35 mouse cellular contexts compared by ENCODE assay signal in genomic region chr7:96130763-96131162, GRCm38 (mm10). TPM values are rescaled to one million over a fixed set of nuclear protein-coding genes. Genes with fewer than 3 reads are reported as not detected.
"Had no signal": no experiment of that assay in that cellular context is flagged by ENCODE, and none has a peak within 500 bp of the region (broad histone marks: within the 10 kb centered on the region; RNA-seq: fewer than 3 reads in every experiment).

No protein-coding gene starts in this region.

- ATAC-seq: hindbrain, embryonic 16.5 days; hindbrain, postnatal 0 days; inflammation-experienced regulatory T-cells, adult 6 months; intestine, embryonic 15.5 days; intestine, embryonic 16.5 days; intestine, postnatal 0 days had no signal

- H3K27ac ChIP-seq: heart, embryonic 10.5 days; heart, embryonic 13.5 days; heart, embryonic 15.5 days; hindbrain, embryonic 10.5 days; hindbrain, embryonic 12.5 days; hindbrain, embryonic 13.5 days; hindbrain, embryonic 14.5 days; hindbrain, embryonic 15.5 days; hindbrain, postnatal 0 days; intestine, embryonic 15.5 days; kidney, embryonic 15.5 days; kidney, postnatal 0 days; layer of hippocampus, adult 2 months had no signal

- H3K27me3 ChIP-seq: heart, embryonic 12.5 days; heart, embryonic 13.5 days; heart, embryonic 15.5 days; hindbrain, embryonic 12.5 days; hindbrain, embryonic 13.5 days; hindbrain, embryonic 15.5 days; intestine, embryonic 15.5 days; kidney, embryonic 15.5 days had no signal

- H3K9ac ChIP-seq: heart, embryonic 12.5 days; heart, embryonic 13.5 days; heart, embryonic 15.5 days; hindbrain, embryonic 12.5 days; hindbrain, embryonic 13.5 days; hindbrain, embryonic 14.5 days; hindbrain, embryonic 15.5 days; intestine, embryonic 15.5 days; kidney, embryonic 15.5 days had no signal

- H3K4me1 ChIP-seq: heart, embryonic 10.5 days; heart, embryonic 12.5 days; heart, embryonic 13.5 days; heart, embryonic 15.5 days; hindbrain, embryonic 10.5 days; hindbrain, embryonic 12.5 days; hindbrain, embryonic 13.5 days; hindbrain, embryonic 15.5 days; intestine, embryonic 15.5 days; kidney, embryonic 15.5 days had no signal

- DNase-seq: heart, postnatal 10 days; heart, postnatal 14 days; heart, postnatal 36 days; kidney, adult 11 months; kidney, adult 18-20 months; kidney, adult 2 months; kidney, adult 8-10 months; kidney, adult 9 months; kidney, postnatal 10 days; kidney, postnatal 14 days; kidney, postnatal 25 days; kidney, postnatal 36 days; kidney, postnatal 4 days; layer of hippocampus, adult 9-11 months; layer of hippocampus, postnatal 36 days had no signal

- H3K4me3 ChIP-seq: heart, embryonic 10.5 days; heart, embryonic 12.5 days; heart, embryonic 13.5 days; heart, embryonic 15.5 days; hindbrain, embryonic 10.5 days; hindbrain, embryonic 12.5 days; hindbrain, embryonic 13.5 days; hindbrain, embryonic 15.5 days; intestine, embryonic 15.5 days; kidney, embryonic 15.5 days; layer of hippocampus, adult 2 months had no signal

- H3K9me3 ChIP-seq: heart, embryonic 10.5 days; heart, embryonic 12.5 days; heart, embryonic 13.5 days; heart, embryonic 15.5 days; hindbrain, embryonic 10.5 days; hindbrain, embryonic 12.5 days; hindbrain, embryonic 13.5 days; hindbrain, embryonic 15.5 days; intestine, embryonic 15.5 days; kidney, embryonic 15.5 days had no signal

- H3K4me2 ChIP-seq: heart, embryonic 11.5 days; heart, embryonic 12.5 days; heart, embryonic 13.5 days; heart, embryonic 15.5 days; hindbrain, embryonic 12.5 days; hindbrain, embryonic 13.5 days; hindbrain, embryonic 14.5 days; hindbrain, embryonic 15.5 days; intestine, embryonic 15.5 days; kidney, embryonic 15.5 days had no signal

- H3K36me3 ChIP-seq: heart, embryonic 10.5 days; heart, embryonic 12.5 days; heart, embryonic 13.5 days; heart, embryonic 15.5 days; hindbrain, embryonic 10.5 days; hindbrain, embryonic 12.5 days; hindbrain, embryonic 13.5 days; hindbrain, embryonic 15.5 days; intestine, embryonic 15.5 days; kidney, embryonic 15.5 days had no signal

RNA-seq across cellular contexts. Expression of gene Tenm4, which starts 40.3 kb away (rescaled TPM):
- total RNA-seq: hematopoietic stem cell, adult 5-6 weeks had no signal
